Mouse (Mus musculus): Measurements from ENCODE around the gene Hsd17b3. TPM values are rescaled to one million over a fixed set of nuclear protein-coding genes. Genes with fewer than 3 reads are reported as not detected.
"Not testable (repeated sequence)": the region's sequence is repeated elsewhere in the genome, so short reads cannot be mapped to it uniquely, and the experiment has no call there.

The Hsd17b3 gene
- polyA plus RNA-seq, 1 experiment from 2014 or later: not detected

- Histone ChIP-seq H3K4me1 (peaks cover 13% of the 10 kb centered on the region), H3K9ac (0 out of 2 replicates have a peak overlapping the region, but pooled peaks have one; percentile 16), H3K4me3 (no peak overlapping the region), H3K27ac (peak overlapping the region; percentile 45), H3K4me2 (peak overlapping the region; percentile 20), H3K27me3 (no peaks in the 10 kb centered on the region), H3K36me3 (no peaks in the 10 kb centered on the region), H3K9me3 (no peaks in the 10 kb centered on the region)
- 37% methylated on average over 16 of the region's 16 CpGs for whole genome bisulfite sequencing
- ATAC-seq (ENCODE audit: insufficient number of reproducible peaks, insufficient read depth, low FRiP score, low TSS enrichment, low read depth): no peak
Measured at GRCm38 (mm10) chr13:64081012-64081919, 7.8 kb downstream of the Hsd17b3 start.

GRCm38 (mm10) chr13:64077591-64077990 is 11.4 kb downstream of the Hsd17b3 start:
- no peak overlapping the region for H3K9ac ChIP-seq
- ATAC-seq (ENCODE audit: insufficient number of reproducible peaks, insufficient read depth, low FRiP score, low TSS enrichment, low read depth): no peak
- 87% methylated on average over 5 of the region's 5 CpGs for WGBS

DNA sequence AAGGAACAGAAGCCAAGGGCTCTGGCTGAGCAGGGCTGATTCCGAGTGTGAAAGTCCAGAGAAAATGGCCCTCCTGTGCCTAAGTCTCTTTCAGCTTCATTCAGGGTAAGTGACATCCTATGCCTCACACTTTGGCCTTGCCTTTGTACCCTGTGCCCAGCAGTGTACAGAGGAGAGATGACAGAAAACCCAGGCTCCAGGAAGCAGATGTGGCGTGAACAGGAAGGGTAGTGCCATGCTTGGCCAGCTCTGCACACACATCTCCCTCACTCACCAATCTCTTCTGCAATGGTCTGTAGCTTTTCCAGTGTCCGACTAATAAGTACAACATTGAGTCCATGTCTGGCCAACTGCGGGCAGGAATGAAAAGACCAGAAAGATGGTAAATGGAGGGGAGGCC is 13.0 kb downstream of the Hsd17b3 start:
- Histone ChIP-seq H3K9me3 (peaks cover 5% of the 10 kb centered on the region; the same call in 1 of the 2 replicates), H3K4me3 (no peak overlapping the region), H3K4me1 (0 out of 2 replicates have a peak, but pooled peaks cover 4% of the 10 kb centered on the region), H3K4me2 (no peak overlapping the region), H3K36me3 (no peaks in the 10 kb centered on the region), H3K9ac (no peak overlapping the region), H3K27me3 (no peaks in the 10 kb centered on the region), H3K27ac (no peak overlapping the region)
- 94% methylated on average over 4 of the region's 4 CpGs for WGBS
- no peak for ATAC-seq (ENCODE audit: insufficient number of reproducible peaks, insufficient read depth, low FRiP score, low TSS enrichment, low read depth)

More at GRCm38 (mm10) chr13:64077591-64077990, 11.4 kb downstream of the Hsd17b3 start:
- Histone ChIP-seq H3K27ac (no peak overlapping the region), H3K36me3 (no peaks in the 10 kb centered on the region), H3K4me3 (no peak overlapping the region), H3K4me2 (no peak overlapping the region), H3K9me3 (no peaks in the 10 kb centered on the region), H3K4me1 (peaks cover 13% of the 10 kb centered on the region), H3K27me3 (no peaks in the 10 kb centered on the region)

- no peaks in the 10 kb centered on the region for H3K27me3 ChIP-seq
- H3K36me3 ChIP-seq: no peaks in the 10 kb centered on the region
- no peak overlapping the region for H3K4me2 ChIP-seq
- no peak overlapping the region for H3K9ac ChIP-seq
- H3K27ac ChIP-seq: no peak overlapping the region
- no peak for ATAC-seq (ENCODE audit: insufficient number of reproducible peaks, insufficient read depth, low FRiP score, low TSS enrichment, low read depth)
- no peaks in the 10 kb centered on the region for H3K9me3 ChIP-seq
- H3K4me1 ChIP-seq: 0 out of 2 replicates have a peak, but pooled peaks cover 5% of the 10 kb centered on the region
- 35% methylated on average over 3 of the region's 3 CpGs for WGBS
- no peak overlapping the region for H3K4me3 ChIP-seq
Measured at GRCm38 (mm10) chr13:64066653-64067052, 22.4 kb downstream of the Hsd17b3 start.

- Histone ChIP-seq H3K27ac (no peak overlapping the region), H3K4me2 (no peak overlapping the region), H3K4me3 (no peak overlapping the region), H3K4me1 (0 out of 2 replicates have a peak, but pooled peaks cover 5% of the 10 kb centered on the region), H3K36me3 (no peaks in the 10 kb centered on the region), H3K9ac (no peak overlapping the region), H3K9me3 (no peaks in the 10 kb centered on the region), H3K27me3 (no peaks in the 10 kb centered on the region)
- no peak for ATAC-seq (ENCODE audit: insufficient number of reproducible peaks, insufficient read depth, low FRiP score, low TSS enrichment, low read depth)
Measured at GRCm38 (mm10) chr13:64064276-64064675, 24.8 kb downstream of the Hsd17b3 start.

DNA sequence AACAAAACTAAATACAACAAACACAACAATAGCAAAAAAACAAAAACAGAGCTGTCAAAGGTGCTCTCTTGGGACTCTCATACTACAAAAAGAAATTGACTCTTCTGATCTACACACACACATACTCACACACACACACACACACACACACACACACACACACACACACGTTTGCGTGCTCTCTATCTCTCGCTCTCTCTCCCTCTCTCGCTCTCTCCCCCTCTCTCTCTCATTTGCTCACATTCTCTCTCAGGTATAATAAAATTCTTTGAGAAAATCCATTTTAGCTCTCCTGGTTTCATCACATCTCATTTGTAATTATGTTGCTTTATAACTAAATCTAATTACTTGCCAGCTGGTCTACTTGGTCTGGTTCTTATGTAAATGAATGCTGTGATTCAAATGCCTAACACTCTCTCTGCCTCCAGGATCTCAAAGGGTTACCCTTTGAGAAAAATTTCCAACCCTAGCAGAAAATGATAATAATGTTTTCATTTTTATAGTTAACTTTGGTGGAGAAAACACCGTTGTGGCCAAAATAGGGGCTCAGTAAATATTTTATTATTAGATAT is 28.0 kb downstream of the Hsd17b3 start:
- no peak overlapping the region for H3K4me2 ChIP-seq
- H3K36me3 ChIP-seq: no peaks in the 10 kb centered on the region
- H3K27ac ChIP-seq: no peak overlapping the region
- H3K4me1 ChIP-seq: no peaks in the 10 kb centered on the region
- 86% methylated on average over 5 of the region's 5 CpGs for WGBS
- H3K4me3 ChIP-seq: no peak overlapping the region
- H3K9me3 ChIP-seq: no peaks in the 10 kb centered on the region
- ATAC-seq (ENCODE audit: insufficient number of reproducible peaks, insufficient read depth, low FRiP score, low TSS enrichment, low read depth): no peak
- no peak overlapping the region for H3K9ac ChIP-seq
- H3K27me3 ChIP-seq: no peaks in the 10 kb centered on the region

DNA sequence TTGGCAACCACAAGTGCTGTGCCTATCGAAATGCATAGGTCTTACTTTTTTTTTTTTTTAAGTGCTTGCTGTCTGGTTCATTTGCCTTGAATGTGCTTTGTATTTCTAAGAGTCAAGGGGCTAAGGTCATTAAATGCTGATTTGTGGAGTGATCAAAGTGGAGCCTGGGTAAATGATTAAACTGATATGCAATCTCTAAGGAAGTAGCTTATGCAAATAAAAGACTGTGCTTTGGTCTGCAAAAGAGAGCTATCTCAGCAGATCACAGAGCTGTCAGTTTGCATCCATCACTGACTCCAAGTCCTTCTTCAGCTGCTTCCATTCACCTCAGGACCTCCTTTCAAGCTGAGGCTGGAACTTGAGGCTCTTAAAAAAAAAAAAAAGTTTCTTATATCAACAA is 35.1 kb downstream of the Hsd17b3 start:
- Histone ChIP-seq H3K36me3 (no peaks in the 10 kb centered on the region), H3K4me1 (no peaks in the 10 kb centered on the region), H3K27ac (no peak overlapping the region), H3K9ac (no peak overlapping the region), H3K4me3 (no peak overlapping the region), H3K4me2 (no peak overlapping the region), H3K9me3 (peaks cover 10% of the 10 kb centered on the region), H3K27me3 (no peaks in the 10 kb centered on the region)
- 51% methylated on average over 1 of the region's 1 CpGs for WGBS
- no peak for ATAC-seq (ENCODE audit: insufficient number of reproducible peaks, insufficient read depth, low FRiP score, low TSS enrichment, low read depth)

- H3K9me3 ChIP-seq: peaks cover 10% of the 10 kb centered on the region
- not testable (repeated sequence) for H3K4me2 ChIP-seq; H3K4me1 ChIP-seq; H3K9ac ChIP-seq; H3K36me3 ChIP-seq; H3K27me3 ChIP-seq; H3K4me3 ChIP-seq; H3K27ac ChIP-seq; ATAC-seq (ENCODE audit: insufficient number of reproducible peaks, insufficient read depth, low FRiP score, low TSS enrichment, low read depth)
- 87% methylated on average over 2 of the region's 2 CpGs for WGBS
Measured at GRCm38 (mm10) chr13:64052281-64052680, 36.7 kb downstream of the Hsd17b3 start.

- 65% methylated on average over 4 of the region's 4 CpGs for WGBS
- ATAC-seq (ENCODE audit: insufficient number of reproducible peaks, insufficient read depth, low FRiP score, low TSS enrichment, low read depth): no peak
- no peaks in the 10 kb centered on the region for H3K27me3 ChIP-seq
- no peak overlapping the region for H3K4me3 ChIP-seq
- no peak overlapping the region for H3K4me2 ChIP-seq
- H3K9me3 ChIP-seq: peaks cover 10% of the 10 kb centered on the region
- H3K27ac ChIP-seq: no peak overlapping the region
- H3K4me1 ChIP-seq: no peaks in the 10 kb centered on the region
- no peak overlapping the region for H3K9ac ChIP-seq
- no peaks in the 10 kb centered on the region for H3K36me3 ChIP-seq
Measured at GRCm38 (mm10) chr13:64050895-64051294, 38.1 kb downstream of the Hsd17b3 start.

- no peaks in the 10 kb centered on the region for H3K4me1 ChIP-seq
- H3K9ac ChIP-seq: no peak overlapping the region
- no peak for ATAC-seq (ENCODE audit: insufficient number of reproducible peaks, insufficient read depth, low FRiP score, low TSS enrichment, low read depth)
- H3K4me3 ChIP-seq: no peak overlapping the region
- no peak overlapping the region for H3K27ac ChIP-seq
- no peak overlapping the region for H3K4me2 ChIP-seq
- peaks cover 10% of the 10 kb centered on the region for H3K9me3 ChIP-seq
- no peaks in the 10 kb centered on the region for H3K36me3 ChIP-seq
- H3K27me3 ChIP-seq: no peaks in the 10 kb centered on the region
Measured at GRCm38 (mm10) chr13:64049535-64049934, 39.5 kb downstream of the Hsd17b3 start.

GRCm38 (mm10) chr13:64048467-64048866 is 40.6 kb downstream of the Hsd17b3 start:
- Histone ChIP-seq H3K4me3 (no peak overlapping the region), H3K4me2 (no peak overlapping the region), H3K9me3 (peaks cover 10% of the 10 kb centered on the region), H3K36me3 (no peaks in the 10 kb centered on the region), H3K9ac (no peak overlapping the region), H3K4me1 (no peaks in the 10 kb centered on the region), H3K27ac (no peak overlapping the region), H3K27me3 (no peaks in the 10 kb centered on the region)
- ATAC-seq (ENCODE audit: insufficient number of reproducible peaks, insufficient read depth, low FRiP score, low TSS enrichment, low read depth): no peak
- WGBS: 86% methylated on average over 2 of the region's 2 CpGs

GRCm38 (mm10) chr13:64039976-64040375 is 49.1 kb downstream of the Hsd17b3 start:
- 55% methylated on average over 10 of the region's 10 CpGs for WGBS
- ATAC-seq (ENCODE audit: insufficient number of reproducible peaks, insufficient read depth, low FRiP score, low TSS enrichment, low read depth): no peak
- H3K9me3 ChIP-seq: no peaks in the 10 kb centered on the region

More at GRCm38 (mm10) chr13:64039976-64040375, 49.1 kb downstream of the Hsd17b3 start:
- H3K4me2 ChIP-seq: no peak overlapping the region
- H3K4me3 ChIP-seq: no peak overlapping the region
- H3K4me1 ChIP-seq: peaks cover 16% of the 10 kb centered on the region; the same call in 1 of the 2 replicates
- H3K36me3 ChIP-seq: no peaks in the 10 kb centered on the region
- H3K27ac ChIP-seq: no peak overlapping the region
- no peak overlapping the region for H3K9ac ChIP-seq
- no peaks in the 10 kb centered on the region for H3K27me3 ChIP-seq
